Mouse (Mus musculus): ENCODE measurements around the gene Sept3. TPM values are rescaled to one million over a fixed set of nuclear protein-coding genes. Genes with fewer than 3 reads are reported as not detected.
"Not testable (repeated sequence)": the region's sequence is repeated elsewhere in the genome, so short reads cannot be mapped to it uniquely, and the experiment has no call there.

Sept3 gene
- polyA plus RNA-seq, 1 experiment from 2014 or later = 146 TPM

GRCm38 (mm10) chr15:82236565-82236964, 38.1 kb upstream of the Sept3 start:
- no peaks in the 10 kb centered on the region for H3K27me3 ChIP-seq (ENCODE audit: control insufficient read depth, insufficient read depth, low read length)
- H3K4me2 ChIP-seq (replicated peaks; ENCODE audit: low read depth, low read length) = no peak overlapping the region
- ATAC-seq (ENCODE audit: low FRiP score) (peak; percentile 54), DNase-seq (ENCODE audit: low spot score) (peak; percentile 88)
- 26% methylated on average over 5 of the region's 5 CpGs for WGBS
- no peak overlapping the region for H3K4me3 ChIP-seq (ENCODE audit: low read depth, low read length)
- no peak overlapping the region for H3K27ac ChIP-seq (ENCODE audit: low read depth, low read length)
- H3K9ac ChIP-seq (ENCODE audit: low read depth, low read length) = no peak overlapping the region
- H3K9me3 ChIP-seq (ENCODE audit: control insufficient read depth, low read length) = no peaks in the 10 kb centered on the region
- 0 out of 2 replicates have a peak, but pooled peaks cover 2% of the 10 kb centered on the region for H3K36me3 ChIP-seq (ENCODE audit: control insufficient read depth, insufficient read depth, low read length)
- no peaks in the 10 kb centered on the region for H3K4me1 ChIP-seq (replicated peaks; ENCODE audit: control insufficient read depth, insufficient read depth, low read length)

- 78% methylated on average over 3 of the region's 3 CpGs for WGBS
- Histone ChIP-seq H3K9ac (ENCODE audit: low read depth, low read length) (no peak overlapping the region), H3K36me3 (ENCODE audit: control insufficient read depth, insufficient read depth, low read length) (no peaks in the 10 kb centered on the region), H3K4me1 (replicated peaks; ENCODE audit: control insufficient read depth, insufficient read depth, low read length) (0 out of 2 replicates have a peak, but pooled peaks cover 2% of the 10 kb centered on the region), H3K4me3 (ENCODE audit: low read depth, low read length) (peak overlapping the region; percentile 74), H3K27me3 (ENCODE audit: control insufficient read depth, insufficient read depth, low read length) (no peaks in the 10 kb centered on the region), H3K27ac (ENCODE audit: low read depth, low read length) (no peak overlapping the region), H3K4me2 (replicated peaks; ENCODE audit: low read depth, low read length) (peak overlapping the region; percentile 88), H3K9me3 (ENCODE audit: control insufficient read depth, low read length) (no peaks in the 10 kb centered on the region)
- DNase-seq (ENCODE audit: low spot score) = no peak
- ATAC-seq (ENCODE audit: low FRiP score) = no peak
These were observed 31.4 kb upstream of the Sept3 start for GRCm38 (mm10) chr15:82243311-82243710.

GRCm38 (mm10) chr15:82243742-82244114, 31.0 kb upstream of the Sept3 start:
- DNase-seq (ENCODE audit: low spot score) = no peak
- 8% methylated on average over 12 of the region's 12 CpGs for WGBS

GRCm38 (mm10) chr15:82244115-82244804, 30.4 kb upstream of the Sept3 start, which contains the start of gene Cenpm:
Gene Cenpm (minus strand): TSS chr15:82244748.
- WGBS = under 1% methylated on average over 65 of the region's 65 CpGs
- H3K27me3 ChIP-seq (ENCODE audit: control insufficient read depth, insufficient read depth, low read length) = no peaks in the 10 kb centered on the region
- H3K36me3 ChIP-seq (ENCODE audit: control insufficient read depth, insufficient read depth, low read length) = no peaks in the 10 kb centered on the region
- H3K4me1 ChIP-seq (replicated peaks; ENCODE audit: control insufficient read depth, insufficient read depth, low read length) = 0 out of 2 replicates have a peak, but pooled peaks cover 2% of the 10 kb centered on the region
- H3K4me3 ChIP-seq (ENCODE audit: low read depth, low read length) = peak within 1 kb of the TSS; percentile 74
- no peaks in the 10 kb centered on the region for H3K9me3 ChIP-seq (ENCODE audit: control insufficient read depth, low read length)
- peak within 1 kb of the TSS; percentile 88 for H3K4me2 ChIP-seq (replicated peaks; ENCODE audit: low read depth, low read length)
- ATAC-seq (ENCODE audit: low FRiP score) = peak; percentile 98
- peak within 1 kb of the TSS; percentile 80 for H3K27ac ChIP-seq (ENCODE audit: low read depth, low read length)
- DNase-seq (ENCODE audit: low spot score) = peak; percentile 95
- peak within 1 kb of the TSS; percentile 71 for H3K9ac ChIP-seq (ENCODE audit: low read depth, low read length)

More at GRCm38 (mm10) chr15:82243742-82244114, 31.0 kb upstream of the Sept3 start:
- Histone ChIP-seq H3K9me3 (ENCODE audit: control insufficient read depth, low read length) (no peaks in the 10 kb centered on the region), H3K4me2 (replicated peaks; ENCODE audit: low read depth, low read length) (peak overlapping the region; percentile 88), H3K4me3 (ENCODE audit: low read depth, low read length) (peak overlapping the region; percentile 74), H3K36me3 (ENCODE audit: control insufficient read depth, insufficient read depth, low read length) (no peaks in the 10 kb centered on the region), H3K27ac (ENCODE audit: low read depth, low read length) (0 out of 2 replicates have a peak overlapping the region, but pooled peaks have one; percentile 80), H3K9ac (ENCODE audit: low read depth, low read length) (peak overlapping the region; percentile 71), H3K27me3 (ENCODE audit: control insufficient read depth, insufficient read depth, low read length) (no peaks in the 10 kb centered on the region), H3K4me1 (replicated peaks; ENCODE audit: control insufficient read depth, insufficient read depth, low read length) (0 out of 2 replicates have a peak, but pooled peaks cover 2% of the 10 kb centered on the region)
- no peak for ATAC-seq (ENCODE audit: low FRiP score)

- not testable (repeated sequence) for DNase-seq (ENCODE audit: low spot score); H3K9me3 ChIP-seq (ENCODE audit: control insufficient read depth, low read length); ATAC-seq (ENCODE audit: low FRiP score); H3K4me1 ChIP-seq (replicated peaks; ENCODE audit: control insufficient read depth, insufficient read depth, low read length); H3K27me3 ChIP-seq (ENCODE audit: control insufficient read depth, insufficient read depth, low read length); H3K36me3 ChIP-seq (ENCODE audit: control insufficient read depth, insufficient read depth, low read length)
- Histone ChIP-seq H3K9ac (ENCODE audit: low read depth, low read length) (peak overlapping the region; percentile 70), H3K4me3 (ENCODE audit: low read depth, low read length) (peak overlapping the region; percentile 74), H3K4me2 (replicated peaks; ENCODE audit: low read depth, low read length) (peak overlapping the region; percentile 88), H3K27ac (ENCODE audit: low read depth, low read length) (peak overlapping the region; percentile 80)
- 22% methylated on average over 9 of the region's 9 CpGs for WGBS
These were observed 29.9 kb upstream of the Sept3 start for GRCm38 (mm10) chr15:82244805-82245161.

- 88% methylated on average over 3 of the region's 3 CpGs for WGBS
- no peak for ATAC-seq (ENCODE audit: low FRiP score)
- H3K9ac ChIP-seq (ENCODE audit: low read depth, low read length) = no peak overlapping the region
These were observed 27.4 kb upstream of the Sept3 start for GRCm38 (mm10) chr15:82247131-82247776.

GRCm38 (mm10) chr15:82251579-82251978, 23.1 kb upstream of the Sept3 start:
- Histone ChIP-seq H3K36me3 (ENCODE audit: control insufficient read depth, insufficient read depth, low read length) (no peaks in the 10 kb centered on the region), H3K27ac (ENCODE audit: low read depth, low read length) (no peak overlapping the region), H3K27me3 (ENCODE audit: control insufficient read depth, insufficient read depth, low read length) (no peaks in the 10 kb centered on the region), H3K9ac (ENCODE audit: low read depth, low read length) (no peak overlapping the region), H3K4me2 (replicated peaks; ENCODE audit: low read depth, low read length) (no peak overlapping the region), H3K9me3 (ENCODE audit: control insufficient read depth, low read length) (no peaks in the 10 kb centered on the region), H3K4me3 (ENCODE audit: low read depth, low read length) (no peak overlapping the region), H3K4me1 (replicated peaks; ENCODE audit: control insufficient read depth, insufficient read depth, low read length) (no peaks in the 10 kb centered on the region; the same call in none of the 2 replicates)
- ATAC-seq (ENCODE audit: low FRiP score) (no peak), DNase-seq (ENCODE audit: low spot score) (no peak)
- 89% methylated on average over 3 of the region's 3 CpGs for WGBS

More at GRCm38 (mm10) chr15:82247131-82247776, 27.4 kb upstream of the Sept3 start:
- Histone ChIP-seq H3K4me2 (replicated peaks; ENCODE audit: low read depth, low read length) (no peak overlapping the region), H3K9me3 (ENCODE audit: control insufficient read depth, low read length) (no peaks in the 10 kb centered on the region), H3K36me3 (ENCODE audit: control insufficient read depth, insufficient read depth, low read length) (no peaks in the 10 kb centered on the region), H3K27ac (ENCODE audit: low read depth, low read length) (no peak overlapping the region), H3K4me1 (replicated peaks; ENCODE audit: control insufficient read depth, insufficient read depth, low read length) (0 out of 2 replicates have a peak, but pooled peaks cover 2% of the 10 kb centered on the region), H3K27me3 (ENCODE audit: control insufficient read depth, insufficient read depth, low read length) (no peaks in the 10 kb centered on the region), H3K4me3 (ENCODE audit: low read depth, low read length) (no peak overlapping the region)
- no peak for DNase-seq (ENCODE audit: low spot score)

GRCm38 (mm10) chr15:82252097-82252496, 22.6 kb upstream of the Sept3 start, which contains the start of gene 1500009C09Rik:
Gene 1500009C09Rik (plus strand): TSS chr15:82252397.
- H3K9ac ChIP-seq (ENCODE audit: low read depth, low read length) = no peak within 1 kb of the TSS
- no peak for DNase-seq (ENCODE audit: low spot score)
- no peaks in the 10 kb centered on the region for H3K27me3 ChIP-seq (ENCODE audit: control insufficient read depth, insufficient read depth, low read length)
- ATAC-seq (ENCODE audit: low FRiP score) = no peak
- WGBS = 93% methylated on average over 6 of the region's 6 CpGs
- H3K4me1 ChIP-seq (replicated peaks; ENCODE audit: control insufficient read depth, insufficient read depth, low read length) = no peaks in the 10 kb centered on the region; the same call in none of the 2 replicates
- no peak within 1 kb of the TSS for H3K4me2 ChIP-seq (replicated peaks; ENCODE audit: low read depth, low read length)
- H3K4me3 ChIP-seq (ENCODE audit: low read depth, low read length) = no peak within 1 kb of the TSS
- no peaks in the 10 kb centered on the region for H3K9me3 ChIP-seq (ENCODE audit: control insufficient read depth, low read length)
- H3K36me3 ChIP-seq (ENCODE audit: control insufficient read depth, insufficient read depth, low read length) = no peaks in the 10 kb centered on the region
- H3K27ac ChIP-seq (ENCODE audit: low read depth, low read length) = no peak within 1 kb of the TSS
